Mouse (Mus musculus): Measurements from ENCODE around the gene Zdhhc20.

GRCm38 (mm10) chr14:57932881-57933443, 42.9 kb upstream of the Zdhhc20 start:
- TF ChIP-seq CTCF (IDR thresholded peaks at IDR 0.05; ENCODE audit: low read depth) (no peak), EP300 (IDR thresholded peaks at IDR 0.05; ENCODE audit: low read depth) (peak; percentile 47; the same call in 1 of the 2 replicates)

Data from liver, postnatal 0 days (tissue).